Mouse (Mus musculus) adrenal gland, adult 18-20 months (tissue): ENCODE data around the gene Zzz3. TPM values are rescaled to one million over a fixed set of nuclear protein-coding genes. Genes with fewer than 3 reads are reported as not detected.

Experiments used
- DNase-seq, 2 experiments: peaks; one replicate each; pipeline ENCODE4 v3.0.0; 2021 to 2022; ENCODE audit warnings: low spot score in 2 of 2
- long read RNA-seq, 2 experiments: library from polyadenylated mRNA; stranded (forward); transcript quantifications; one replicate each; pipeline ENCODE4 v2.0.0; 2021
- total RNA-seq, 2 experiments: library from RNA; stranded (reverse); gene quantifications; 1 replicate in 1 of 2; 2 replicates in 1 of 2; pipeline ENCODE4 v1.2.3; 2021

Gene Zzz3
- 10 to 100 TPM; 32.1 to 35.8 TPM for total RNA-seq
- long read RNA-seq, experiment 1, full-length matches to known transcripts, result 16 of 23 reads
- long read RNA-seq, experiment 1, partial matches to known transcripts, result 2 of 23 reads
- long read RNA-seq, experiment 1, other reads (novel, unspliced or antisense), result 5 of 23 reads
- long read RNA-seq, experiment 2, full-length matches to known transcripts, result 18 of 33 reads
- long read RNA-seq, experiment 2, partial matches to known transcripts, result 3 of 33 reads
- long read RNA-seq, experiment 2, other reads (novel, unspliced or antisense), result 12 of 33 reads

- peak; percentile 90 for DNase-seq
These were observed at the start of gene Zzz3 for GRCm38 (mm10) chr3:152395350-152396277. Gene Zzz3, plus strand, starts transcription at chr3:152395473.

GRCm38 (mm10) chr3:152345732-152346632, 49.3 kb upstream of the Zzz3 start, which contains the start of gene Usp33:
Gene Usp33, plus strand, starts transcription at chr3:152346478.
- peak; percentile 96 to 98 for DNase-seq

- no peak for DNase-seq
These were observed 48.6 kb upstream of the Zzz3 start for GRCm38 (mm10) chr3:152346633-152347141.

DNA sequence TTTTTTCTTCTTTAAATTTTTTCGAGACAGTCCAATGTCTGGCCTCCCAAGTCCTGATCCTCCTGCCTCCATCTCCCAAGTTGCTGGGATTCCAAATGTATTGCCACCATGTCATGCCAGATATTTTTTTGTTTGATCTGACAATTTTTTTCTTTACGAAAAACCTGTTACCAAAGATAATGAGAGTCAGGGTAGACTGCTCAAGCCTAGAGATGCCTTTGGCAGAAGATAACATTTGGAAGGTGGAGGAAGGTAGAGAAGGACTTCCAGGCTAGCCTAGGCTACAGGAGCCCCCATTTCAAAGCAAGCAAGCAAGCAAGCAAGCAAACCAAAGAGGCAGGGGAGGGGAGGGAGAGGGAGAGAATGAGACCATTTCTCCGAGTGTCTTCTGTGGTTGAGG, 48.0 kb upstream of the Zzz3 start:
- no peak for DNase-seq

DNA sequence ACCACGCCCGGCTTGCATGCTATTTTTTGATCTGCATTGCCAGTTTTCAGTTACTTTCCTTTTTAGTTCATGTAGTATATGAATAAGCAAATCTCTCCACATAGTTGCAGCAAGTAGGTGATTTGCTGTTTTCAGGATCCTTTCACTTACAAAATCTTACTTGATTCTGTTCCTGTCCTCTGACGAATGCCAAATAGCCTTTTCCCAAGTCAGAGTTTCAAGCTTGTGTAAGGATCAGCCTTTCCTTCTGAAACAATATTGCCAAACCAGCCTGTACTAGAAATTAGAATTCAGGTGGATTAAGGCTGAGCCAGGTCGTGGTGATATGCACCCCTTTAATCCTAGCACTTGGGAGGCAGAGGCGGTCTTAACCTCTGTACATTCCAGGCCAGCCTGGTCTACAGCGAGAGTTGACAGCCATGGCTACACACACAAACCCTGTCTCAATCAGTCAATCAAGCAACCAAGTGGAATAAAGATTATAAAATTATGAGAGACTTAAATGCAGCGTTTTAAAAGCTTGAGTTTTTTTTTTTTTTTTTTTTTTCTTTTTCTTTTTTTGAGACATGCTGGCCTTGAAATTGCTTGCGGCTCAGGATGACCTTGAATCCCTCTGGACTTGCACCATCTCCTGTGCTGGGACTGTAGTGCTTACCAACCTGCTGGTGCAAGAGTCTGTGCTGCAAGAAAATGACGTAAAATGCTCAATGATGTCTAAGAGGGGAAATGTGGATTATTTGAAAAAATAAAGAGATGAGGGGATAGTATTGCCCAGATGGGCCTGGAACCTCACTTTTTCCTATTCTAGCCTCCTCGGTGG, 47.1 kb upstream of the Zzz3 start:
- DNase-seq, result no peak

GRCm38 (mm10) chr3:152350431-152350830, 44.8 kb upstream of the Zzz3 start:
- no peak for DNase-seq

DNA sequence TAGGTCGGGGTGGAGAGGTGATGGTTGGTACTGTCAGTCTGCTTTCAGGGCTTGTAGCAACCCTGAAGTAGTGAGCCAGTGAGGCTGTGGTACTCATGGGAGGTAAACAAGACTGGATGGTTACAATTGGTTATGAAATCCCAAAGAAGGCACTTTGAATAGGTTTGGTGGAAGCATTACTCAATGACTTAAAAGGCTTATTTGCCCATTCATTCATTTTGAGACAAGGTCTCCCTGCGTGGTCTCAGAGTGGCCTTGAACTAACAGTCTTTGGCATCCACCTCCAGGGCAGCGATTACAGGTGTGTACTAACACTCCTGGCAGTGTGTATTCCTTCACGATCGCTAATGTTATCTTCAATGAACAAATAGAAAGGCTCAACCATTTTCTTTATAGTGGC, 44.3 kb upstream of the Zzz3 start:
- no peak for DNase-seq

- no peak for DNase-seq
These were observed 43.0 kb upstream of the Zzz3 start for GRCm38 (mm10) chr3:152352289-152352688.

DNA sequence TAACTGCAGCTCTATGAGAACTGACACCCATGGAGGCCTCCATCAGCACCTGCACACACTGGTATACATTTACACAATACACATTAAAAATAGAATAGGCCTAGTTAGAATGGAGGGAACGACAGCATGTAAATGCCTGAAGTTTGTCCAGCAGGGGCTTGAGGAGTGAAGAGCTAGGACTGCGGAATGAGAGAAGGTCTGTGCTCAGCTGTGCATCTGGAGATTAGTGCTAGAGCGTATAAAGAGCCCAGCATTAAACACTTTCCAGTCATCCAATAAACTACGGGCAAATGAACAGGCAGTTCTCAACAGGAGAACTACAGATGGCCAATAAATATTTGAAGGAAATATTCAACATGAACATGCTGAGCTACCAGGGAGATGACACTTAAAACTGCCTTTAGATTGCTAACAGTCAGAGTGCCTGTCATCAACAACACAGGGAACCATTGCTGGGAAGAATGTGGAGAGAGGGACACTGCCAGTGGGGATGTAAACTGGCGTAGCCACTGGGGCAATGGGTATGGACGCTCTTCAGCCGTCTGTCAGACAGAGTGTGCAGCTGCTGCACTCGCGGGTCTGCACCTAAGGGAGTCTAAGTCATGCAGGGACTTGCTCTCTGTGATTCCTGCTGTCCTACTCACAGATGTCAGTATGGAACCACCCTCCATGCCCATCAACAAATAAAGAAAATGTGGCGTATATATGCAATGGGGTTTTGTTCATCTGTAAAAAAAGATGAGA, 41.7 kb upstream of the Zzz3 start:
- no peak for DNase-seq

DNA sequence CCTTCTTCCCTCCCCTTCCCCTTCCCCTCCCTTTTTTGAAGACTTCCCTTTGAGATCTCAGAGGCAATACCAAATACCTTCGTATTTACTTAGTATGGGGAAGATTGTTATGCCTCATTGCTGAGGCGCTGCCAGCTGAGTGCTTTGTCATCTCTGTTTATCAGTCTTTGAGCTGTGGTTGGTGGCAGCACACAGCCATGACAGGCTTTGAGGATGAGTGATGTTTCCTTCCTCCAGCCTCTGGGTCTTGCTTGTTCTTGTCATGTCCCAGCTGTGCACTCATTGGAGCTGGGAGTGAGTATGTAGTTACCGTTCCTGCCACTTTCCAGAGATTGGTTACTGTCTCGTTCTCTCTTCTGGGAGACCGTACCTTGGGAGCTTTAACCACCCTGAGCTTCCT, 39.9 kb upstream of the Zzz3 start:
- peak in 1 of 2 experiments; percentile 28 for DNase-seq

GRCm38 (mm10) chr3:152356751-152357150, 38.5 kb upstream of the Zzz3 start:
- no peak for DNase-seq

DNA sequence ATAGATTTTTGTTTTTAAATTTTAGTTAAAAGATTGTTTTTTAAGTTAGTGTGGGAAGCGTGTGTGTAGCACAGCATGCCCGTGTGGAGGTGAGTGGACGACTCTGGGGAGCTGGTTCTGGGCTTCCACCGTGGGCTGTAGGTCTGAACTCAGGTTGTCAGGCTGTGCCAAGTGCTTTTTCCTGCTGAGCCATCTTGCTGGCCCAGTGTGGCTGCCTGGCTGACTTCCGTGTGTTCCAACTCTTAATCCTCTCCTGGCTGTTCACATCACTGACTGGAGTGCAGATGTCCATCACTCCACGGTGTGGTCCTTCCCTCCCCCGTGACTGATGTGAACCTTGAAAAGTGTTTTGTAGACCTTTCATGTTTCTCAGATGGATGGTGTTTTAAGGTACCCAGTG, 36.1 kb upstream of the Zzz3 start:
- DNase-seq, result no peak

DNA sequence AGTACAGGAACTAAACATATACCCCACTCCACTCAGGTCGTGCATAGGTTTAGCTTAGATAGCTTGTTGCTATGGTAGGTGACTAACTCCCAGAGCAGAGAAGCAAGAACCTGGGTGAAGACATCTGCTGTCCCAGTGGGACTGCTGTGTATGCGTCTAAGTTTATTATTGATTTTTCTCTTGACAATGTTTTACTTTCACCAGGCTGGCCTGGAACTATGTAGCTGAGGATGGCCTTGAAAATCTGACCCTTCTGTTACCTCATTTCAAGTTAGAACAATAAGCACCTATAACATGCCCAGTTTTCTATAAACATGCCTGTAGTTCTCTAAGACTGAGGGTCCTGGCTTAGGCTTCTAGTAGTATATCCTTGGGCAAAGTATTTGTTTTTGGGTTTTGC, 31.1 kb upstream of the Zzz3 start:
- DNase-seq, result no peak

DNA sequence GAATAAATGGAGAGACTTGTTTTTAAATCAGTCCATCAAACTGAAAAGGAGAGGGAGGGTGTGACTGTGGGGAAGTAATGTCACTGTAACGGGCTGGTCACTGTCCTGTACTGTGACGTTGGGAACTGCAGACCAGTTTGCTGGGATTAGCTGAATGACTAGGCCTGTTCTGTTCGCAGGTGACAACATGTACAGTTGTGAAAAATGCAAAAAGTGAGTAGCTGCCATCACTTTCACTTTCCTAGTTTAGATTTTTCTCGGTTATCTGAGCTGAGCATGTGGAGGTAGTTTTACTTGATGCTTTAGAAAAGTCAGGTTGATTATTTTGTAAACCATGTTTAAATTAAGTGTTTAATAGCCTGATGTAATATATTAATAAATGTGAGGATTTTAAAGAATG, 19.2 kb upstream of the Zzz3 start:
- DNase-seq, result no peak

- DNase-seq, result no peak
These were observed 11.2 kb upstream of the Zzz3 start for GRCm38 (mm10) chr3:152384106-152384505.

GRCm38 (mm10) chr3:152396278-152396987, 1.2 kb downstream of the Zzz3 start:
- peak; percentile 98 for DNase-seq

GRCm38 (mm10) chr3:152396988-152397314, 1.7 kb downstream of the Zzz3 start:
- no peak for DNase-seq

- DNase-seq, result no peak
These were observed 2.2 kb downstream of the Zzz3 start for GRCm38 (mm10) chr3:152397335-152397940.
